Mouse (Mus musculus): ENCODE results near the gene Bora. TPM values are rescaled to one million over a fixed set of nuclear protein-coding genes. Genes with fewer than 3 reads are reported as not detected.
A peak's percentile ranks its signal among the peaks of the same experiment; 100 is the strongest.

Gene Bora
- polyA plus RNA-seq, 1 experiment from 2014 or later = 2.3 TPM

DNA sequence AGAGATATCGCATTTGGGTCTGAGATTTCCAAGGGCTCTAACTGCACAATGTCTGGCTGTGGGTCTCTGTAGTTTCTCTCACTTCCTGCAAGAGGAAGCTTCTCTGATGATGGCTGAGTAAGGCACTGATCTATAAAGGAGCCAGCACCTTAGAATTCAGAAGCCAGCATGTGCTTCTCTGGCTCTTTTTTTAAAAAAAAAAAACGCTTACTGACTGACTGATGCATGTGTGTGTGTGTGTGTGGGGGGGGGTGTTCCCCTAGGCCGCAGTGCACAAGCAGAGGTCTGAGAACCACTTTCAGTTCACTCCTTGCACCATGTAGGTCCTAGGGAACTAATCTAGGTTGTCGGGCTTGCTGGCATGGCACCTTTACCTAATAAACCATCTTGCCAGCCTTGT lies 4.6 kb upstream of the Bora start:
- 23% methylated on average over 4 of the region's 4 CpGs for WGBS (ENCODE audit: missing documents)
- H3K79me2 ChIP-seq (ENCODE audit: inconsistent target) = peaks cover 91% of the 10 kb centered on the region
- no peak overlapping the region for H3K27ac ChIP-seq
- H3K4me3 ChIP-seq (ENCODE audit: inconsistent target) = no peak overlapping the region
- H3K36me3 ChIP-seq (ENCODE audit: inconsistent target) = 0 out of 2 replicates have a peak, but pooled peaks cover 6% of the 10 kb centered on the region

DNA sequence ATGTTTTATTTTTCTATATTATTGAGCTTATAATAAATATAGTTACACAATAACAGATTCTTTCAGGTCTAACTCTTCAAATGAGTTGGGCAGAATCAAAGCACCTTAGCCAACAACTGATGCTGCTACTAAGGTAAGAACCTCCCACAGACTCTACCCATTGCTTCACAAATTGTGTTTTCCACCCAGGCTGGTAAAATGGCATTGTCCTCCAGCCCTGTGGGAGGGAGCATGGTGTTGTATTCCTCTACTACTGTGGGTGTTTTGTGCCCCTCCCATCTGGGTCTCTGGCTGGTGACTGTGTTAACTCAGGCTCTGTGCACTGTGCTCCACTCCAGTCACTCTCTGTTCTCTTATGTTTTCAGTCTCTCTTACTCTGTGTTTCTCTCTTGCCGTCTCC lies 2.5 kb upstream of the Bora start:
- Histone ChIP-seq H3K27ac (no peak overlapping the region), H3K79me2 (ENCODE audit: inconsistent target) (peaks cover 70% of the 10 kb centered on the region), H3K36me3 (ENCODE audit: inconsistent target) (0 out of 2 replicates have a peak, but pooled peaks cover 5% of the 10 kb centered on the region), H3K4me3 (ENCODE audit: inconsistent target) (no peak overlapping the region)
- 100% methylated on average over 1 of the region's 1 CpGs for WGBS (ENCODE audit: missing documents)

DNA sequence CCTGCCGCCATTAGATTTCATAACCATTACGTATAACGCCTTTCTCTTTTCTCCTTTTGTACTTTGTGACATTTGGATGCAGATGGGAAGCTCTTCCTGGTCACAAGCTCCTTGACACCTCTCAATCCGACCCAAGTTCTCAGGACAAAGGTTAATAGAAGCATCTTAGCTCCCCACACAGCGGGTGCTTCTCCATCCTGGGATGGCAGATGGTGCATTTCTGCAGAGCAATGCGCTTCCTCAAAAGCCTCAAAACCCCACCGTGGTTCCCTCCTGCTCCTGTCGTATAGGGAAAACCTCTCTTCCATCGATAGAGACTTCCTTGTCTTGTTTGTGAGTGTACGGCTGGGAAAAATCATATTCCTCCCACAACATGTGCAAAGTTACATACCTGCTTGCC lies 1.9 kb upstream of the Bora start:
- no peak overlapping the region for H3K27ac ChIP-seq
- H3K79me2 ChIP-seq (ENCODE audit: inconsistent target) = peaks cover 70% of the 10 kb centered on the region
- WGBS (ENCODE audit: missing documents) = 8% methylated on average over 7 of the region's 10 CpGs
- H3K4me3 ChIP-seq (ENCODE audit: inconsistent target) = peak overlapping the region; percentile 75; the same call in 1 of the 2 replicates
- no peaks in the 10 kb centered on the region for H3K36me3 ChIP-seq (ENCODE audit: inconsistent target)

DNA sequence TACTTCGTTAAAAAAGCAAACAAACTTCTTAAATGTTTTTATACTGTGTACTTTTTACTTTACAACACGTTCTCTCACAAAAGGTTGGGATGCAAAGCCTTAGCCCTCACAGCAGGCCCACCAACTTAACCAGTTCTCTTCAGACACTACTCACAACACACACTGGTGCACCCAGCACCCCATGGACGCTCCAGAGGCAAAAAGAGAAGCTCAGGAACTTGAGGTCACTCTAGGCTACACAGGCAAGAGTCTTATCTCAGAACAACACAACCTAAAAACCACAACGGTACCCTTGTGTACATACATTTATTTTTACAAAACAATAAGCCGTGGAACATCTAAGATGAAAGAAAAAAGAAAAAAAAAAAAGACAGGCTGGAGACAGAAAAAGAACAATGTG lies 1.3 kb upstream of the Bora start:
- 2% methylated on average over 4 of the region's 5 CpGs for WGBS (ENCODE audit: missing documents)
- Histone ChIP-seq H3K4me3 (ENCODE audit: inconsistent target) (peak overlapping the region; percentile 75), H3K79me2 (ENCODE audit: inconsistent target) (peaks cover 70% of the 10 kb centered on the region), H3K36me3 (ENCODE audit: inconsistent target) (no peaks in the 10 kb centered on the region), H3K27ac (no peak overlapping the region)

DNA sequence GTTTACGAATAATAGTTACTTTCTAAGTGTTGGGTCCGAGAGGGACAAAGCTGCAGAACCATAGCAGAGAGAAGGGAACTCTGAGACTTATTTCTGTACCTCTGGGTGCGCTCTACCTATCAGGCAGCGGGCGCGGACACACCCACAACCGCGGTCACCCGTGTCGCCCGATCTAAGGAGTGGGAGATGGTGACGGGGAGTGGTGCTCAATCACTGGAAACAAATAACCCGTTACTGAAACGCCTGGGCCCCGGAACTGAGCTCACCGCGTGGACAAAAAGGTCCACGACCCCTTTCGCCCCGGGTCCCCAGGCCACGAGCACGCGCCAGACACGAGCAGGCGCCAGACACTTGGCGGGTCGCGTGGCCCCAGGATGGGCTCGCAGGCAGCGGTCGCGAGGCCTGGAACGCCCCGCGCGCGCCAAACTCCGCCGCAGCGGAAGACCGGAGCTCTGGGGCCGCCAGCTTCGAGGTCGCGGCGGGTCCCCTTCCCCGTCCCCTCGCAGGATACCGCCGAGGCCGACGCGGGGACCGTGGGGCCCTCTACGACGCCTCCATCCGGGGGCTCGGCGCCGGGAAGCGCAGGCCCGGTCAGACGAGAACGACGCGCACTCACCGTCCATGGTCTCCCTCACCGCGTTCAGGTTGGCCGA lies 518 bp upstream of the Bora start:
- Histone ChIP-seq H3K27ac (peak overlapping the region; percentile 31; the same call in 1 of the 2 replicates), H3K4me3 (ENCODE audit: inconsistent target) (peak overlapping the region; percentile 75), H3K79me2 (ENCODE audit: inconsistent target) (peaks cover 70% of the 10 kb centered on the region), H3K36me3 (ENCODE audit: inconsistent target) (no peaks in the 10 kb centered on the region)
- 1% methylated on average over 70 of the region's 70 CpGs for WGBS (ENCODE audit: missing documents)

DNA sequence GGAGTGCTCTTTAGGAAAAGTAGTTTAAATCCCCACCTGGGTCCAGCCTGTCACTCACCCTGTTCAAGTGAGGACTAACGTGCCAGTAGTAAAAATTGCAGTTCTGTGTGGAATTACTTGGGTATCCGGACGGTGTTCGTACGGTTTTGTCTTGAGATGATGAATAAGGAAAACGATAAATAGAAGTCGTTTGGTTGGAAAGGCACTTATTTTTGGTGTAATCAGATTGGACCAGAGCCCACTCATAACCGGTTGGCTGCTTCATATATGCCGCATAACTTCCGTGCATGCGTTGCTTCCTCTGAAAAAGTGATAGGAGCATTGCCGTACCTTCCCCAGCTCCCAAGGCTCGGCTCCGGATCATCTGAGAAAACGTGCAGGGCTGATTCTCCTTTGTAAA lies 760 bp downstream of the Bora start:
- H3K79me2 ChIP-seq (ENCODE audit: inconsistent target) = peaks cover 59% of the 10 kb centered on the region
- no peaks in the 10 kb centered on the region for H3K36me3 ChIP-seq (ENCODE audit: inconsistent target)
- peak overlapping the region; percentile 66 for H3K27ac ChIP-seq
- H3K4me3 ChIP-seq (ENCODE audit: inconsistent target) = peak overlapping the region; percentile 88
- WGBS (ENCODE audit: missing documents) = 0% methylated on average over 15 of the region's 15 CpGs

DNA sequence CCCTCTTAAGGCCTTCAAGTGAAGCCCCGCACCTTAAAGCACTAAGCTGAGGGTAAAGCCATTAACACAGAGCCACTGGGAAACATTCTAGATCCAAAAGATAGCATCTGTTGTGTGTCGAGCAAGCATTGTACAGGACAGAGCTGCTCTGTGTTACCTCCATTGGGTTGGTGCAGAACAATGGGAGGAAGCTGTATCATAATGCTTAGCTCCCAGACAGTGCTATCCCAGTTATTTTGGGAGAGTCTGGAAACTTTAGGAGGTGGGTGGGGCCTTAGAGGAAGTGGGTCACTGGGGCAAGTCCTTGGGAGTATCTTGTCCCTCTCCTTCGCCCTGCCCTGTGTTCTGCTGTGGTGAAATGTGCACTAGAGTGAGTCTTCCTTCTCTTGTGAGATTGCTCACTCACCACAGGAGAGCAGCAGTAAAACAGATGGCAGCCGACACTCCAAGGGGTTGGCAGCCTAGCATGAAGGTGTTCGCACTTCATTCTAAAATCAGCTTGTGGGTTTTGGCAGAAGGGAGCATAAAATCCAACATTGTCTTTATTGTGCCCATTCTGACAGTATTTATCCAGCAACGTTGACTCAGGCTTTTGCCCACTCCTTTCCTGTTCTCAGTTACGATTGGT lies 13.1 kb downstream of the Bora start:
- no peak overlapping the region for H3K4me3 ChIP-seq (ENCODE audit: inconsistent target)
- WGBS (ENCODE audit: missing documents) = 93% methylated on average over 7 of the region's 7 CpGs
- no peaks in the 10 kb centered on the region for H3K36me3 ChIP-seq (ENCODE audit: inconsistent target)
- no peaks in the 10 kb centered on the region for H3K79me2 ChIP-seq (ENCODE audit: inconsistent target)
- no peak overlapping the region for H3K27ac ChIP-seq

DNA sequence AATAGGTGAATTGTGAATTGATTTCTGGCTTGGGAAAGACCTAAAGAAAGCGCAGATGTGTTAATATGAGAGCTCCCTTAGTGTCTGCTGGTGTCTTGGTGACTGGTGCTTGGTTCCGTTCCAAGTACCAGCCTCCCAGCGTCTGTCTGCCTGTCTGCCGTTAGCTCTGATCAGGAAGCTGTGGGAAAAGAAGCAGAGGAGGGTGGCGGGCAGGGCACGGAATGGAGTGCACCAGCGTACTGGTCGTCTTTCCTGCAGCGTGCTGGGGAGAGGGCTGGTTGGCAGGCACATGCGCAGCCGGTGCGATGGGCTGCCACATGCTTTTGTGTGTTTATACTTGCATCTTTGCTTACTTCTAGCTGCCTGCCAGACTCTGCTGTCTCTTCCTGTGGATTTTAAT lies 14.6 kb downstream of the Bora start:
- H3K79me2 ChIP-seq (ENCODE audit: inconsistent target) = no peaks in the 10 kb centered on the region
- no peak overlapping the region for H3K4me3 ChIP-seq (ENCODE audit: inconsistent target)
- WGBS (ENCODE audit: missing documents) = 83% methylated on average over 12 of the region's 12 CpGs
- H3K27ac ChIP-seq = no peak overlapping the region
- no peaks in the 10 kb centered on the region for H3K36me3 ChIP-seq (ENCODE audit: inconsistent target)

DNA sequence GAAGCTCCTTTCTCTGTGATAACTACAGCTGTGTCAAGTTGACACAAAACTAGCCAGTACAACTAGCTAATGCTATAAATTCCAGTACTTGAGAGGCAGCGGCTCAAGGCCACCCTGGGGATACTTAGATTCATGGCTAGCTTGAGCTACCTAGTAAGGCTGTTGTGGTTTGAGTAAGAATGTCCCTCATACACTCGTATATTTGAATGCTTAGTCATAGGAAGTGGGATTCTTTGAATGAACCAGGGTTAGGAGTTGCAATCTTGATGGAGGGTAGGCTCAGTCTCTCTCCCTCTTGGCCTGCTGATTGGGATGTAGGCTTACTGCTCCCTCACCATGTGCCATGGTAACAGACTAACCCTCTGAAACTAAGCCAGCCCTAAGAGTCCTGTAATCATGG lies 17.1 kb downstream of the Bora start:
- Histone ChIP-seq H3K79me2 (ENCODE audit: inconsistent target) (no peaks in the 10 kb centered on the region), H3K27ac (no peak overlapping the region), H3K4me3 (ENCODE audit: inconsistent target) (no peak overlapping the region), H3K36me3 (ENCODE audit: inconsistent target) (no peaks in the 10 kb centered on the region; the same call in 1 of the 2 replicates)
- WGBS (ENCODE audit: missing documents) = 69% methylated on average over 2 of the region's 2 CpGs

DNA sequence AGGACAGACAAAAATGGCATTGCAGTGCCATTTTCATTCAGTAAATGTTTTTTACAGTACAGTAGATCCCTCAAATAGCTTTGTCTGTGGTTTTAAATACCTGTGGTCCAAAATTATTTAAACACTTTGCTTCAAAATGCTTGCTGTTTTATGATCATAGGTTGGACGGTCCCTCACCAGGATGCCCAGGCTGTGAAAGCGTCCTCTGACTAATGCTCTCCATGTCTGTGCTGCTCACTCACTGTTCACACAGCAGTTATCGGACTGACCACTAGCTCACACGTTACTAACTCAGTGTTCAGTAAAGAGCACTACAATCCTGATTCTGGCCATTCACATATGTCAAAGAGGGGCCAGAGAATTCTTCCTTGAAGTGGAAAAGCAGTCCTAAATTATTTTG lies 25.1 kb downstream of the Bora start:
- H3K4me3 ChIP-seq (ENCODE audit: inconsistent target) = no peak overlapping the region
- no peaks in the 10 kb centered on the region for H3K79me2 ChIP-seq (ENCODE audit: inconsistent target)
- no peak overlapping the region for H3K27ac ChIP-seq
- 98% methylated on average over 4 of the region's 4 CpGs for WGBS (ENCODE audit: missing documents)
- no peaks in the 10 kb centered on the region; the same call in 1 of the 2 replicates for H3K36me3 ChIP-seq (ENCODE audit: inconsistent target)

DNA sequence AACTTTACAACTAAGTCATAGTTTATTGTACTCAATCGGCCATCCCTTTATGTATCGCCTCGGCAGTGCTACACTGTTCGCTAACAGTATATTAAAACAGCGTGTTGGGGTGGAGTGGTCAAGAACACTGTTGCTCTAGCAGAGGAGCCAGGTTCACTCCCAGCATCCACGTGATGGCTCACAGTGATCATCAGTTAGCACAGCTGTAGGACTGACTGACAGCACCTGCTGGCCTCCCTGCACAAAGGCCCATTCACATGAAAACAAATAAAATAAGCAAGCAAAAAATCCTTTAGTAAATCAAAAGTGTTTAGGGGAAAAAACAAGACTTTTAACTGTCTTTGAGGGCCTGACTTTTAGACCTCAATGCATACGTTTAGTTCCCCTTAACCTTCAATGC lies 42.9 kb downstream of the Bora start:
- Histone ChIP-seq H3K27ac (no peak overlapping the region), H3K36me3 (ENCODE audit: inconsistent target) (peaks cover 33% of the 10 kb centered on the region), H3K4me3 (ENCODE audit: inconsistent target) (no peak overlapping the region), H3K79me2 (ENCODE audit: inconsistent target) (no peaks in the 10 kb centered on the region)
- WGBS (ENCODE audit: missing documents) = 97% methylated on average over 7 of the region's 7 CpGs

DNA sequence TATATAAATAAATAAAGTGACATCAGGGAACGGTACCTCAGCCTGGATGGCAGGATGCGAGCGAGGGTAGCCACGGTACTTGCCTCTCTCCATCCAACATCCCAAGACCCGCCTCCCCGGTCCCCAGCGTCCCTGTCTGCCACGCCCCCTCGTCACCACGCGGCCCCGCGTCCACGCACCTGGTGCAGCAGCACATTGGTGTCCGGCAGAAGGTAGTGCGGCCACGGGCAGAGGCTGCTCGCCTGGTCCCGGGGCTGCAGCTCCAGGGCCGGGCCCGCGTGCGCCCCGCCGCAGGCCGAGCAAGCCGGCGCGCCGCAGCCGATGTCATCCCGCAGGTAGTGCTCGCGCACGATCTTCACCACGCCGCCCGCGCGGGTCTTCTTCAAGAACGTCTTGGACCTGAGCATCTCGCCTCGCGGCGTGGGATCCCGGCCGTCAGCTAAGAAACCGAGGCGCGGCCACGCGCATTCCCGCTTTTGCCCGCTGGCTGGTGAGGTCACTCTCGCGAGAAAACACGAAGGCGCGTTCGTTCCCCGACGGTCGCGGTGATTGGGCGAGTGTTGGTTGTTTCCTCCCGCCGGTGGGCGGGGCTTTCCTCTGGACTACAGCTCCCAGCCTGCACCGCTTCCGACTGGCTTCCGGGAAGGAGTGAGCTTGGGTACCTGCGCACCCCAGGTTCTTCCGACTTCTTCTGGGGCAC lies 53.4 kb downstream of the Bora start, which contains the start of the genes Pibf1 and Dis3:
Pibf1 (plus strand) TSS at position 158 of the 700 bp plus-strand sequence.
Dis3 (minus strand) TSS at position 504 of the 700 bp plus-strand sequence.
- Histone ChIP-seq H3K36me3 (ENCODE audit: inconsistent target) (peaks cover 23% of the 10 kb centered on the region; the same call in 1 of the 2 replicates), H3K27ac (peak within 1 kb of the TSS; percentile 34), H3K4me3 (ENCODE audit: inconsistent target) (peak within 1 kb of the TSS; percentile 79), H3K79me2 (ENCODE audit: inconsistent target) (peaks cover 44% of the 10 kb centered on the region)
- under 1% methylated on average over 73 of the region's 73 CpGs for WGBS (ENCODE audit: missing documents)

DNA sequence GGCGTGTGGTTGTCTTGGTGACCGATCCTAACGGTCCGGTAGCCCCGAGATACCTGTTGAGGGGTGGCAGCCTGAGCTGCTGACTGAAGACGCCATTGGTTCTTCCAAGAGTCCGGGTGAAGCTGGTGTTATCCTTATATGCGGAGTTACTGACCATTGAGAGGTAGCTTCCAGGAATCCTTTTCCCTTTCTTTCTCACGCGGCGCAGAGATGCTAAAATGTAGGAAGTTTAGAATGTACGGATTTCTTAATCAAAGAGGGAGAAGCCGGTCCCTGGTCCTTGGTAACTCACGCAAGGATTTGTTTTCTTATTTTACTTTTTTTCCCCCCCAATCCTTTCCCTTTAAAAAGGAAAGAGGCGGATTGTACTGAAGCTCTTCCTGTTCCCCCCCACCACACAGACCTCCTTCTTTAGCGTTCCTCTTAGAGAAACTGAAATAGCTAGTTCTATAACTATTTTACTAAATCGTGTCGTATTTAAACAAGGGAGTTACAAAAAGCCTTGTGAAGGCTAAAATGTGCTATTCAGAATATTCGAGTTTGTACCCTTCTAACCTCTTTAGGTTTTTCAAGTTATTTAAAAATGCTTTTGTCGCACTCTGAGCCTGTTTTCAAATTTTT lies 54.1 kb downstream of the Bora start:
- H3K4me3 ChIP-seq (ENCODE audit: inconsistent target) = peak overlapping the region; percentile 79
- peak overlapping the region; percentile 34 for H3K27ac ChIP-seq
- WGBS (ENCODE audit: missing documents) = 6% methylated on average over 18 of the region's 20 CpGs
- H3K79me2 ChIP-seq (ENCODE audit: inconsistent target) = peaks cover 44% of the 10 kb centered on the region
- H3K36me3 ChIP-seq (ENCODE audit: inconsistent target) = peaks cover 19% of the 10 kb centered on the region; the same call in 1 of the 2 replicates

DNA sequence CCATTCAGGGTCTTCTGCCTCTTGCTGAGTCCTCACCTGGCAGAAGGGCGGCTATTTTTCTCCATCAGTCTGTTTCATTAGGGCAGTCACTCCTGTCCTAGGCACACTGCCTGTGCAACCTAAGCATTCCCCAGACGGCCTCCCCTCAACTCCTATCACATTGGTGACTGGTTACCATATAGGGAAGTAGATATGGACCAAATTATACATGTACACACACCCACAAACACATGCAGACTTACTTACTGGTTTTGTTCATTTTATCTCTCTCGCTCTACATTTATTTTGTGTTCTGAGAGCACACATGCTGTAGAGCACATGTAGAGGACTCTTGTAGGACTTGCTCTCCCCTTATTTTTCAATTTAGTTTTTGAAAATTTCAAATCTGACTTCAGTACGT lies 57.0 kb downstream of the Bora start:
- peaks cover 44% of the 10 kb centered on the region for H3K79me2 ChIP-seq (ENCODE audit: inconsistent target)
- 0 out of 2 replicates have a peak, but pooled peaks cover 14% of the 10 kb centered on the region for H3K36me3 ChIP-seq (ENCODE audit: inconsistent target)
- no peak overlapping the region for H3K27ac ChIP-seq
- H3K4me3 ChIP-seq (ENCODE audit: inconsistent target) = no peak overlapping the region
- WGBS (ENCODE audit: missing documents) = 88% methylated on average over 4 of the region's 4 CpGs

All from macrophage (primary cell).